Mouse (Mus musculus): Measurements from ENCODE around the gene Urad. TPM values are rescaled to one million over a fixed set of nuclear protein-coding genes. Genes with fewer than 3 reads are reported as not detected.
A peak's percentile ranks its signal among the peaks of the same experiment; 100 is the strongest.

The Urad gene
- polyA plus RNA-seq, 1 experiment from 2014 or later = not detected

DNA sequence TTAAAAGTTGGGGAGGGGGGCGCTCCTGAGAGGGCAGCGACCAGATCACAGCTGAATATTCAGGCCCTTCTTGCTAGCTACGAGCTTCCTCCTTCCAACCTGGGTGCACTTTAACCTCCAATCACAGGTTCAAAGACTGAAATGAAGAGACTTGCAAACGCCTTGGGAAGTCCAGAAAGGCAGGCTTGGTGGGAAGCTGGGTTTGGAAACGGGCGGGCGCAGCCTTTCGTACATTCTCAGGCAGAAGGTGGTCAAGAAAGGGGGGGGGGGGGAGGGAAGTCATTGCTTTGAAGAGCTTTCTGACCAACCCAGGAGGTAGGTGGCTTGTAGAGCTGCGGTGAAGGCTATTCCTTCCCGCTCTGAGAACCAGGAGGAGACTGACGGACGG lies 14.8 kb downstream of the Urad start:
- no peaks in the 10 kb centered on the region for H3K9me3 ChIP-seq (replicated peaks; ENCODE audit: low read length)
- no peak overlapping the region for H3K9ac ChIP-seq (ENCODE audit: low read depth, low read length)
- H3K4me1 ChIP-seq (replicated peaks; ENCODE audit: insufficient read depth, low read length) = peaks cover 9% of the 10 kb centered on the region
- TF ChIP-seq CTCF (IDR thresholded peaks at IDR 0.05; ENCODE audit: low read depth) = no peak
- no peak overlapping the region for H3K27ac ChIP-seq
- no peak overlapping the region for H3K4me3 ChIP-seq (replicated peaks; ENCODE audit: low read depth, low read length)
- peaks cover 97% of the 10 kb centered on the region for H3K27me3 ChIP-seq (ENCODE audit: insufficient read depth, low read length)
- no peak overlapping the region for H3K4me2 ChIP-seq (ENCODE audit: low read length)
- 2% methylated on average over 12 of the region's 12 CpGs for WGBS
- no peaks in the 10 kb centered on the region for H3K36me3 ChIP-seq (ENCODE audit: insufficient read depth, low read length)
- DNase-seq (ENCODE audit: low spot score) = no peak
- ATAC-seq (replicated peaks; ENCODE audit: low FRiP score, low read depth) = no peak

GRCm38 (mm10) chr5:147306638-147307397 lies 15.4 kb downstream of the Urad start, which contains the start of gene Cdx2:
Gene Cdx2, minus strand, starts transcription at chr5:147307270.
- H3K9me3 ChIP-seq (replicated peaks; ENCODE audit: low read length) = no peaks in the 10 kb centered on the region
- no peak within 1 kb of the TSS for H3K9ac ChIP-seq (ENCODE audit: low read depth, low read length)
- no peak for ATAC-seq (replicated peaks; ENCODE audit: low FRiP score, low read depth)
- no peak for TF ChIP-seq CTCF (IDR thresholded peaks at IDR 0.05; ENCODE audit: low read depth)
- peak within 1 kb of the TSS; percentile 17; the same call in 1 of the 2 replicates for H3K4me3 ChIP-seq (replicated peaks; ENCODE audit: low read depth, low read length)
- H3K4me2 ChIP-seq (ENCODE audit: low read length) = peak within 1 kb of the TSS; percentile 30; the same call in 1 of the 2 replicates
- H3K36me3 ChIP-seq (ENCODE audit: insufficient read depth, low read length) = no peaks in the 10 kb centered on the region
- peaks cover 97% of the 10 kb centered on the region for H3K27me3 ChIP-seq (ENCODE audit: insufficient read depth, low read length)
- H3K27ac ChIP-seq = no peak within 1 kb of the TSS
- under 1% methylated on average over 55 of the region's 63 CpGs for WGBS
- H3K4me1 ChIP-seq (replicated peaks; ENCODE audit: insufficient read depth, low read length) = peaks cover 9% of the 10 kb centered on the region
- no peak for DNase-seq (ENCODE audit: low spot score)

- peaks cover 96% of the 10 kb centered on the region for H3K27me3 ChIP-seq (ENCODE audit: insufficient read depth, low read length)
Observed at GRCm38 (mm10) chr5:147305856-147306637, 16.2 kb downstream of the Urad start.

GRCm38 (mm10) chr5:147305166-147305565 lies 17.1 kb downstream of the Urad start:
- H3K9ac ChIP-seq (ENCODE audit: low read depth, low read length) = no peak overlapping the region

More at GRCm38 (mm10) chr5:147305856-147306637, 16.2 kb downstream of the Urad start:
- no peak for TF ChIP-seq CTCF (IDR thresholded peaks at IDR 0.05; ENCODE audit: low read depth)
- Histone ChIP-seq H3K27ac (no peak overlapping the region), H3K4me1 (replicated peaks; ENCODE audit: insufficient read depth, low read length) (peaks cover 9% of the 10 kb centered on the region), H3K4me3 (replicated peaks; ENCODE audit: low read depth, low read length) (peak overlapping the region; percentile 17; the same call in 1 of the 2 replicates), H3K36me3 (ENCODE audit: insufficient read depth, low read length) (no peaks in the 10 kb centered on the region), H3K9me3 (replicated peaks; ENCODE audit: low read length) (no peaks in the 10 kb centered on the region), H3K9ac (ENCODE audit: low read depth, low read length) (no peak overlapping the region), H3K4me2 (ENCODE audit: low read length) (peak overlapping the region; percentile 30; the same call in 1 of the 2 replicates)
- under 1% methylated on average over 57 of the region's 58 CpGs for whole genome bisulfite sequencing
- DNase-seq (ENCODE audit: low spot score) (no peak), ATAC-seq (replicated peaks; ENCODE audit: low FRiP score, low read depth) (no peak)

DNA sequence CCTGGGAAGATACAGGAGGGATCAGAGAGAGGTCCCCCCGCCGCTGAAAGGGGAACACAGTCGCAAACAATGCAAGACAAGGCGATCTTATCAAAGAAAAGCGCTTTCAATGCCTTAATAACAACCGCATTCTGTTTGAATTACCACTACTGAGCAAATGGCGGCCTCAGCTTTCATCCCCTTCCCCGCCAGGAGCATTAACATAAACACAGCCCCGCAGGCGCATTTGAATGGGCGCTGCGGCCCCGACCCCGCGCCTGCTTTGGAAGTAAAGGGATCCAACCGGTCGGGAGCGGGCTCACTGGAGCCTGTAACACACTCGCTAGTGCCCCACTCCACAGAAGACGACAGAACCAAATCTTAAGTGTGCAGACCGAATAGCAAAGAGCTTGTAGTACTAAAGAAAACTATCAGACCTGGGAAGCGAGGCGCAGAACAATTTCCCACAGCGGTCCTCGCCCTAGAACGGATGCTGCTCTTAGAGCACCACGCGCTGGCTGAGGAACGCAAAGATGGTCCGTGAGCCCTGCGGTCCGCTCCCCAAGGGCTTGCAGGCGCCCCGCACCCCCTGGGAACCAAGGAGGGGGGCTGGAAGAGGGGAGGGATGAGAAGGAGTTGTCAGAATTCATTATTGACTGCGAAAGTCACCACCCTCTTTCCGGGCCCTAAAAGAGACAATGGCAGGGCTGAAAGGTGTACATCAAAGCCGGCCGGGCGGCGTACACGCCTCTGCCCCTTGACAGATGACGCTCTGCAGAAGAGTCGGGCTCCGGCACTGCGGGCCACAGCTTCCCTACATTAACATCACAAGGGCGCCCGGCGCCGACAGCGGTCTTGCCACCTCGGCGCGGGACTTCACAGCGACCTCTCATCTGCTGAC lies 17.7 kb downstream of the Urad start:
- DNase-seq (ENCODE audit: low spot score) = no peak
- Histone ChIP-seq H3K9ac (ENCODE audit: low read depth, low read length) (no peak overlapping the region), H3K4me3 (replicated peaks; ENCODE audit: low read depth, low read length) (no peak overlapping the region), H3K4me2 (ENCODE audit: low read length) (no peak overlapping the region), H3K27ac (no peak overlapping the region), H3K36me3 (ENCODE audit: insufficient read depth, low read length) (no peaks in the 10 kb centered on the region), H3K9me3 (replicated peaks; ENCODE audit: low read length) (no peaks in the 10 kb centered on the region), H3K4me1 (replicated peaks; ENCODE audit: insufficient read depth, low read length) (peaks cover 12% of the 10 kb centered on the region), H3K27me3 (ENCODE audit: insufficient read depth, low read length) (peaks cover 95% of the 10 kb centered on the region)
- 1% methylated on average over 54 of the region's 54 CpGs for WGBS
- no peak for TF ChIP-seq CTCF (IDR thresholded peaks at IDR 0.05; ENCODE audit: low read depth)
- ATAC-seq (replicated peaks; ENCODE audit: low FRiP score, low read depth) = no peak

More at GRCm38 (mm10) chr5:147305166-147305565, 17.1 kb downstream of the Urad start:
- Histone ChIP-seq H3K9me3 (replicated peaks; ENCODE audit: low read length) (no peaks in the 10 kb centered on the region), H3K27ac (no peak overlapping the region), H3K4me1 (replicated peaks; ENCODE audit: insufficient read depth, low read length) (peaks cover 9% of the 10 kb centered on the region), H3K4me3 (replicated peaks; ENCODE audit: low read depth, low read length) (no peak overlapping the region), H3K27me3 (ENCODE audit: insufficient read depth, low read length) (peaks cover 94% of the 10 kb centered on the region), H3K4me2 (ENCODE audit: low read length) (no peak overlapping the region), H3K36me3 (ENCODE audit: insufficient read depth, low read length) (no peaks in the 10 kb centered on the region)
- ATAC-seq (replicated peaks; ENCODE audit: low FRiP score, low read depth) (no peak), DNase-seq (ENCODE audit: low spot score) (no peak)
- TF ChIP-seq CTCF (IDR thresholded peaks at IDR 0.05; ENCODE audit: low read depth) = no peak
- WGBS = 2% methylated on average over 16 of the region's 16 CpGs

Data from kidney, postnatal 0 days (tissue).